Mouse (Mus musculus): ENCODE data around the gene Cnpy2.
"Not testable (repeated sequence)": the region's sequence is repeated elsewhere in the genome, so short reads cannot be mapped to it uniquely, and the experiment has no call there.

Cnpy2 gene

GRCm38 (mm10) chr10:128315578-128315977, 6.7 kb upstream of the Cnpy2 start:
- DNase-seq (ENCODE audit: low spot score): no peak

GRCm38 (mm10) chr10:128321641-128322040, 618 bp upstream of the Cnpy2 start:
- no peak for DNase-seq (ENCODE audit: low spot score)

GRCm38 (mm10) chr10:128323516-128323915, 1.3 kb downstream of the Cnpy2 start:
- no peak for DNase-seq (ENCODE audit: low spot score)

- no peak for DNase-seq (ENCODE audit: low spot score)
These were observed 4.6 kb downstream of the Cnpy2 start for GRCm38 (mm10) chr10:128326825-128327224.

GRCm38 (mm10) chr10:128327610-128328009, 5.4 kb downstream of the Cnpy2 start:
- no peak for DNase-seq (ENCODE audit: low spot score)

- not testable (repeated sequence) for DNase-seq (ENCODE audit: low spot score)
These were observed 10.3 kb downstream of the Cnpy2 start for GRCm38 (mm10) chr10:128332358-128333249.

GRCm38 (mm10) chr10:128335582-128335981, 13.3 kb downstream of the Cnpy2 start:
- peak; percentile 79 for DNase-seq (ENCODE audit: low spot score)

- DNase-seq (ENCODE audit: low spot score): no peak
These were observed 13.9 kb downstream of the Cnpy2 start for GRCm38 (mm10) chr10:128336195-128336594.

GRCm38 (mm10) chr10:128336597-128336996, 14.3 kb downstream of the Cnpy2 start:
- no peak for DNase-seq (ENCODE audit: low spot score)

GRCm38 (mm10) chr10:128337306-128338181, 15.3 kb downstream of the Cnpy2 start, which contains the start of gene Cs:
Gene Cs, plus strand, starts transcription at chr10:128337734.
- DNase-seq (ENCODE audit: low spot score): peak; percentile 96

- no peak for DNase-seq (ENCODE audit: low spot score)
These were observed 16.2 kb downstream of the Cnpy2 start for GRCm38 (mm10) chr10:128338415-128338814.

- DNase-seq (ENCODE audit: low spot score): no peak
These were observed 16.7 kb downstream of the Cnpy2 start for GRCm38 (mm10) chr10:128338948-128339347.

- DNase-seq (ENCODE audit: low spot score): peak; percentile 9
These were observed 18.0 kb downstream of the Cnpy2 start for GRCm38 (mm10) chr10:128340257-128340656.

GRCm38 (mm10) chr10:128343436-128343835, 21.2 kb downstream of the Cnpy2 start:
- no peak for DNase-seq (ENCODE audit: low spot score)

- DNase-seq (ENCODE audit: low spot score): peak; percentile 81
These were observed 22.5 kb downstream of the Cnpy2 start for GRCm38 (mm10) chr10:128344568-128345275.

- DNase-seq (ENCODE audit: low spot score): no peak
These were observed 25.3 kb downstream of the Cnpy2 start for GRCm38 (mm10) chr10:128347541-128347940.

- peak; percentile 55 for DNase-seq (ENCODE audit: low spot score)
These were observed 36.5 kb downstream of the Cnpy2 start for GRCm38 (mm10) chr10:128358796-128359195.

- no peak for DNase-seq (ENCODE audit: low spot score)
These were observed 37.0 kb downstream of the Cnpy2 start for GRCm38 (mm10) chr10:128359226-128359625.

- DNase-seq (ENCODE audit: low spot score): no peak
These were observed 39.6 kb downstream of the Cnpy2 start for GRCm38 (mm10) chr10:128361836-128362235.

- no peak for DNase-seq (ENCODE audit: low spot score)
These were observed 40.3 kb downstream of the Cnpy2 start for GRCm38 (mm10) chr10:128362568-128362967.

- DNase-seq (ENCODE audit: low spot score): no peak
These were observed 45.7 kb downstream of the Cnpy2 start for GRCm38 (mm10) chr10:128367899-128368401.
